Mouse (Mus musculus): ENCODE results near the gene Usp21. TPM values are rescaled to one million over a fixed set of nuclear protein-coding genes. Genes with fewer than 3 reads are reported as not detected.
"Not testable (repeated sequence)": the region's sequence is repeated elsewhere in the genome, so short reads cannot be mapped to it uniquely, and the experiment has no call there.

Usp21 gene
- total RNA-seq, 2 experiments from 2014 or later, result 9.4 to 9.6 TPM

- no peak for ATAC-seq (replicated peaks; ENCODE audit: low FRiP score, poor library complexity, severe bottlenecking)
Observed at GRCm38 (mm10) chr1:171248386-171249226, 39.2 kb downstream of the Usp21 start.

GRCm38 (mm10) chr1:171247916-171248315 is 39.9 kb downstream of the Usp21 start:
- ATAC-seq (replicated peaks; ENCODE audit: low FRiP score, poor library complexity, severe bottlenecking), result no peak

DNA sequence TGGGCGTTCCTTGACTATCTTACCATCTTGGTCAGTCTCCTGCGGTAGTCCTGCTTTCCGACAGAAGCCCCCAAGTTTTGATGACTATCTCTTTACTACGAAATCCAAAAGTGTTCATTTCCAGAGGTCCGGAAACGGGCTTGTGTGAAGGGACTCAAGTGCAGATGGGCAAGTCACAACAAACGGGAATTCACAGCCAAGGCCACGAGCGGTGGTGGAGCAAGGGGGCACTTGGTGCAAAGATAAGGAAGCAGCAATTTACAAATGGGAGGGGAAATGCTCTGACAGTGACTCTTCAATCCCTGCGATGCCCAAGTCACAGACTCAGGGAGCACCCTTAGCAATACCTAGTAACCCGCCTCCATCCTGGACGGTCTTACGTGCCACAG is 40.3 kb downstream of the Usp21 start:
- ATAC-seq (replicated peaks; ENCODE audit: low FRiP score, poor library complexity, severe bottlenecking), result peak; percentile 12

DNA sequence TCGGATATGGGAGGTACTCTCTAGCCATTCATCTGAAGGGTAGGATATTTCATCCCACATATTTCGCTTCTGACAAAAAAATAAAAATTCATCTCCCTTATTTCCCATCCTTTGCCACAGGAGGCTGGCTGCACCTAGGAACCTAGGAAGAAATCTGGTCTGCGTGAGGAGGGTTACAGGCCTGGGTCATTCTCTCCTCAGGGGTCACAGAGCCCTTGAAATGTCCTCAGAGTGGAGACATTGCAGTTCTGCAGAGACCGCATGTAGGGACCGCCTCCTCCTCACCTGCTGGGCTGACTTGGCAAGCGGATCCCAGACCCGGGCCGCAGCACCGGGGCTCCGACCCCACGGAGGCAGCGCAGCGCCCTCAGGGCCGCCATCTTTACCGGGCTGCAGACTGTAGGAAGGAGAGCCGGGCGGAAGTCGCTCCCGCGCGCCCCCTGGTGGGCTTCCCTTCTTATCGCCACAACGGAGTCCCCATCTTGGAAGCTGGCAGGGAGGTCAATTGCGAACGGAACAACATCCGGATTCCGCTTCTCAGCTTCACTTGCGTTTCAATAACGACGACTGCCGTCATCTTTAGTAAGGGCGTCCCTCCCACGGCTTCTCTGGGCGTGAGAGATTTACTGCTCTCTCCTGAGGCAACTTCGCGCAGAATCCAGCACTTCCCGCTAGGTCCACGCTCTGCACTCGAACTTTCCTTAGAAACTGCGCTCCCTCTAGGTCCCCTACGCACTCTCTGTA is 40.9 kb downstream of the Usp21 start:
- peak; percentile 94 for ATAC-seq (replicated peaks; ENCODE audit: low FRiP score, poor library complexity, severe bottlenecking)

- no peak for ATAC-seq (replicated peaks; ENCODE audit: low FRiP score, poor library complexity, severe bottlenecking)
Observed at GRCm38 (mm10) chr1:171245353-171245752, 42.4 kb downstream of the Usp21 start.

DNA sequence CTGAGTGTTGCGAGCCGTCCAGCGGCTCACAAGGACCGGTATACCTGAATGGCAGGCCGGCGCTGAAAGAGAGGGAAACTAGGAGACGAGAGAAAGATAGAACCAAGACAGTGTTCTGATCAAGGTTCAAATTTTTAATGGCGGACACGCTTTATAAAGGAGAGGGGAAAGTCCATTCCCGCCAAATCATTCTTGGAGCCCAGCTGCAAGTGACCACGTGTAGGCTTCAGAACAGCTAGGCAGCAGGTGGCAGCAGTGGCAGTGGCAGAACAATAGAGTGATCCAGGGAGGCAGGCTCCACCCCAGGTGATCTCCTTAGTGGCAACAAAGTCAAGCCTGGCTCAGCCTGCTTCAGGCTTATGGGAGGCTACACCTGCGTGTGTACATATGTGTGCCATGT is 45.8 kb downstream of the Usp21 start:
- not testable (repeated sequence) for ATAC-seq (replicated peaks; ENCODE audit: low FRiP score, poor library complexity, severe bottlenecking)

DNA sequence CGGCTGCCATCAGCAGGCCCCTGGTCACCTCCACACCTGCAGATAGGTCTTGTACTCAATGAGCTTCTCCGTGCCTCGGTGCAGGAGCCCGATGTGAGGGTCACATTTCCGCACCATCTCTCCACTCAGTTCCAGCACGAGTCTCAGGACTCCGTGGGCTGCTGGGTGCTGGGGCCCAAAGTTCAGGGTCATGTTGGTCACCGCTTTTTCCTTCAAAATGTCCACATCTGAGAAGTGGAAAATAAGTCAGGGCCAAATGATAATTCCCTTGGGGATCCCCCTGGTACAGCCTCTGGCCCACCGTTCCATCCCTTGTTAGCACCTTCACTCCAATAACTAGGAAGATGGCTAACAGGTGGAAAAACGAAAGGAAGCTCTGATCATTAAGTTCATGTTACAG is 46.9 kb downstream of the Usp21 start:
- no peak for ATAC-seq (replicated peaks; ENCODE audit: low FRiP score, poor library complexity, severe bottlenecking)

GRCm38 (mm10) chr1:171239992-171240744 is 47.6 kb downstream of the Usp21 start:
- ATAC-seq (replicated peaks; ENCODE audit: low FRiP score, poor library complexity, severe bottlenecking), result no peak

DNA sequence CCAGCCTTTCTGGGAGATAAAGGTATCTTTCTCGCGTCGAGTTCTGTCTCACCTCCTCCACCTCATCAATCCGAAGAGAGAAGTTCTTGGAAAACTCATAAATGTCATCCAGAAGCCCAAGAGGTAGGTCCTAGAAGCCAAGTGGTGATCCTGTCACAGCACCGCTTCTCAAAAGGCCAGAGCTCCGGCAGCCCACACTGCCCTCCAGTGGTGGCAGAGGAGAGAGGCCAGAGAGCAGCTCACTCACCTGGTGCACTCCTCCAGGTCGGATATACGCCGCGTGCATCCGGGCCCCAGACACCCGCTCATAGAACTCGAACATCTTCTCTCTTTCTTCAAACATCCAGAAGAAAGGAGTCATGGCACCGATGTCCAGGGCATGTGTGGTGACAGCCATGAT is 49.3 kb downstream of the Usp21 start:
- ATAC-seq (replicated peaks; ENCODE audit: low FRiP score, poor library complexity, severe bottlenecking), result peak; percentile 87

DNA sequence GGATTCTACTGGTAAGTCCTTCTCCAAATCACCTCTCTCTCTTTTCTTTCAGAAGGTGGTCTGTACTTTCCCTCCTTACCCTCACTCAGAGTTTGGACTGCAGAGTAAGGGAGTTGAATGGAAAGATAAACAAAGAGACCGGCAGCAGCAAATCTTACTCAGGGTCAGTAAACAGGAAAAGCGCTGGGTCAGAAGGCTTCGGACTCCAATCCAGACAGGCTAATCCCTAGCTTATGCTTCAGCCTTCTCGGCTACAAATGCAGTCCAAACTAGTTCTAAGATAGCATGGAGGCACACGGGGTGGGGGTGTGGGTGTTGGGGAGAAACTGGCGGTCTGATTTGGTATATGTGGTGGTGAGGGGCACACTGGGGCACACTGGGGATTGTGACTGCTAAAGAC is 50.4 kb downstream of the Usp21 start:
- no peak for ATAC-seq (replicated peaks; ENCODE audit: low FRiP score, poor library complexity, severe bottlenecking)

DNA sequence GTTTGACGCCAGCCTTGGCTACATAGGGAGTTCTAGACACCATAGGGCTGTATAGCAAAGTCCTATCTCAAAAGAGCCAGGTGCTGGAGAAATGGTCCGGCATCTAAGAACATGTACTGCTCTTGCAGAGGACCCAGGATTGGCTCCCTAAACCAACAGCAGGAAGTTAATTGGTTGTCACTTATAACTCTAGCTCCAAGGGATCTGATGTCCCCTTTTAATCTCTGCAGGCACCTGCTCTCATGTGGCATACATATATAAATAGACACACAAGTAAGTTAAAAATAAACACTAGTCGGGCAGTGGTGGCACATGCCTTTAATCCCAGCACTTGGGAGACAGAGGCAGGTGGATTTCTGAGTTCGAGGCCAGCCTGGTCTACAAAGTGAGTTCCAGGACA is 52.0 kb downstream of the Usp21 start:
- ATAC-seq (replicated peaks; ENCODE audit: low FRiP score, poor library complexity, severe bottlenecking), result no peak

DNA sequence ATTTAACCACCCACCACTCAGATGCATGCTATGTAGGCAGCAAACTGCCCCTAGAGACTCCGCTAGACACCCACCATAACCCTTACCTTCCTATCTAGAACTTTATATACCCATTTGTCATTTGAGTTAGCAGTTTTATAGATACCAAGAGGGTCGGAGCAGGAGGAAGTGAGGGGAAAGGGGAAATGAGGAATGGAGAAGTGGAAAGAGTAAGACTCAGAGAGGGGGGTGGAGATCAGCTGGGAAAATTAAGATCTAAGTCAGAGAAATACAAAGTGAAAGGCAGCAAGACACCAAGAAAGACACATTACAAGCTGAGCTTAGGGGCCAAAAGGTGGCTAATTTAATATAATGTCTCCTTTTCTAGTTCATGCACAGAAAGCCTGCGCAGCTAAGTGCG is 53.3 kb downstream of the Usp21 start:
- ATAC-seq (replicated peaks; ENCODE audit: low FRiP score, poor library complexity, severe bottlenecking), result no peak

GRCm38 (mm10) chr1:171234126-171234525 is 53.7 kb downstream of the Usp21 start, which contains the start of gene Fcer1g:
Gene Fcer1g, minus strand, starts transcription at chr1:171234365.
- no peak for ATAC-seq (replicated peaks; ENCODE audit: low FRiP score, poor library complexity, severe bottlenecking)

- no peak for ATAC-seq (replicated peaks; ENCODE audit: low FRiP score, poor library complexity, severe bottlenecking)
Observed at GRCm38 (mm10) chr1:171232800-171233730, 54.7 kb downstream of the Usp21 start.

DNA sequence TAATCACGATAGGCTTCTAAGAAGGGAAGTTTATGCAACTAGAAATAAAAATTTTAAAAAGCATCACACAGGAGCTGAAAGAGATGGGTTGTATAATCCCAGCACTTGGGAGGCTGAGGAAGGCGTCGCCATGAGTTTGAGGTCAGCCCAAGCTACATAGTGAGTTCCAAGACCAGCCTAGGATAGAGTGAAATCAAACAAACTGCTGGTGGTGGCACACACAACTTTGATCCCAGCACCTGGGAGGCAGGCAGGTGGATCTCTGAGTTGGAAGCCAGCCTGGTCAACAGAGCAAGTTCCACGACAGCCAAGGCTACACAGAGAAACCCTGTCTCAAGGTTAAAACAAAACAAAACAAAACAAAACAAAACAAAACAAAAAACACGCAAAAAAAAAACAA is 55.4 kb downstream of the Usp21 start:
- ATAC-seq (replicated peaks; ENCODE audit: low FRiP score, poor library complexity, severe bottlenecking), result no peak

Data from erythroblast, adult 5-6 weeks (primary cell).